Mouse (Mus musculus) heart, postnatal 0 days (tissue): ENCODE data around the gene Rnf144b. TPM values are rescaled to one million over a fixed set of nuclear protein-coding genes. Genes with fewer than 3 reads are reported as not detected.

Experiments used
- ATAC-seq: fragments of 200-750 bp; cut with Nextera tagmentation; 2 replicates; pipeline ENCODE4 v1.8.0; 2017; ENCODE audit warnings: low read depth, moderate number of reproducible peaks, moderate library complexity; ENCODE audit not compliant: insufficient read depth
- DNase-seq: peaks from one replicate; pipeline ENCODE4 v3.0.0-alpha.2; 2016; ENCODE audit warnings: low spot score
- H3K27ac ChIP-seq: fragments of 300-500 bp; sonication (generic); 2 replicates; pipeline ENCODE4 v1.5.1; 2014; ENCODE audit warnings: low read depth, mild to moderate bottlenecking
- H3K27me3 ChIP-seq: fragments of 300-500 bp; sonication (generic); 2 replicates; pipeline ENCODE4 v1.6.1; 2014; ENCODE audit warnings: low read length, mixed read lengths; ENCODE audit not compliant: control insufficient read depth, insufficient read depth
- H3K36me3 ChIP-seq: fragments of 300-500 bp; sonication (generic); replicated peaks from 2 replicates; pipeline ENCODE4 v1.6.1; 2014; ENCODE audit warnings: low read length, mixed read lengths; ENCODE audit not compliant: control insufficient read depth, insufficient read depth
- H3K4me1 ChIP-seq: fragments of 300-500 bp; sonication (generic); 2 replicates; pipeline ENCODE4 v1.6.1; 2014; ENCODE audit warnings: antibody characterized with exemption; ENCODE audit not compliant: control insufficient read depth, insufficient read depth
- H3K4me2 ChIP-seq: fragments of 300-500 bp; sonication (generic); 2 replicates; pipeline ENCODE4 v1.6.1; 2014; ENCODE audit warnings: low read depth, mild to moderate bottlenecking, low read length, moderate library complexity
- H3K4me3 ChIP-seq: fragments of 300-500 bp; sonication (generic); 2 replicates; pipeline ENCODE4 v1.5.1; 2014; ENCODE audit warnings: low read depth, low read length
- H3K9ac ChIP-seq: fragments of 300-500 bp; sonication (generic); replicated peaks from 2 replicates; pipeline ENCODE4 v1.6.1; 2014; ENCODE audit warnings: low read depth, low read length, mixed read lengths
- H3K9me3 ChIP-seq: fragments of 300-500 bp; sonication (generic); replicated peaks from 2 replicates; pipeline ENCODE4 v1.6.1; 2016; ENCODE audit warnings: low read length; ENCODE audit not compliant: control insufficient read depth
- CTCF ChIP-seq: IDR thresholded peaks from 2 replicates; pipeline ENCODE4 v1.5.1; 2016; ENCODE audit warnings: antibody characterized with exemption, control low read depth, low read depth
- EP300 ChIP-seq: IDR thresholded peaks from 2 replicates; pipeline ENCODE4 v1.6.1; 2016; ENCODE audit warnings: antibody characterized with exemption, low read depth
- WGBS: fragments of 180-500 bp; shearing (Covaris S2); extraction: QIAGEN DNeasy Blood & Tissue Kit; methylation state at CpG from one replicate; pipeline ENCODE4 v1.1.7; 2014; 5-methylcytosine and 5-hydroxymethylcytosine counted together
- polyA plus RNA-seq: library from polyadenylated mRNA; unstranded; fragments of >200 nt; fragmentation: Nextera tagmentation; extraction: Ambion mirVana; gene quantifications from 2 replicates; pipeline ENCODE4 v1.2.1, GENCODE M21; 2015
- total RNA-seq: library from RNA; depleted of rRNA; stranded (reverse); fragments of >200 nt; gene quantifications from 2 replicates; pipeline ENCODE4 v1.2.3, GENCODE M21; 2014; ENCODE audit warnings: low replicate concordance

Rnf144b gene
- total and polyA plus RNA-seq, 2 experiments from 2014 or later, result 2.1 to 6.3 TPM

GRCm38 (mm10) chr13:47200011-47200670 is 77.7 kb downstream of the Rnf144b start:
- Histone ChIP-seq H3K4me2 (no peak overlapping the region), H3K9ac (no peak overlapping the region), H3K27ac (no peak overlapping the region), H3K4me1 (peaks cover 20% of the 10 kb centered on the region), H3K27me3 (no peaks in the 10 kb centered on the region), H3K4me3 (no peak overlapping the region), H3K9me3 (no peaks in the 10 kb centered on the region), H3K36me3 (no peaks in the 10 kb centered on the region)
- peak; percentile 25; the same call in 1 of the 2 replicates for ATAC-seq
- DNase-seq, result no peak
- WGBS, result 47% methylated on average over 12 of the region's 12 CpGs
- TF ChIP-seq EP300 (no peak), CTCF (no peak)

DNA sequence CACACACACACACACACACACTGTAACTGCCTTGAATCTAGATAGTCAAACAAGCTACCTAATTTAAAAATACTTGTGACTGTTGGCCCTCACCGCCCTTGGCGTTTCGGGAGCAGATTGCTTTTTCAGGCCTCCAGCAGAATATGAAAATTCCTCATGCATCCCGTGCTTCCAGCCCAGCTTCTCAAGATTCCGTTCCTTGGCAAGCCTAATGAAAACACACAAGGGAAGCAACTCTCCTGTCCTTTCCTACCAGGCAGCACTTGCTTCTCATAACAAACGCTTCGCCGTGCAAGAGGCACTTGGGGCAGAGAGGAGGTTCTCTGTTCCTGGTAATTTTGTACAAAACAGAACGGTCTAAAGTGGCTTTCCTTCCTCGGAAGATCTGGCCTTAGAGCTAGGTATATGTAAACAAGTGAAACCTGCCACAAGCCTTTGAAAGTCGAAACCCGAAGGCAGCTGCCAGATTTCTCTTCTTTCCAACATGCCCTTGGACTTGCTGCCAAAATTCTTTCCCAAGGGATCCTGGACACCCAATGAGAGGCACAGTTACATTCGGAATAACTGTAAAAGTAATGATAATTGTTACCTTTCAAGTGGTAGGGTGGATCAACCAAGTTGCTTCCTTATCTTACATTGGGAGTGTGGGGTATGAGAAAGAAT is 79.6 kb downstream of the Rnf144b start:
- Histone ChIP-seq H3K27me3 (no peaks in the 10 kb centered on the region), H3K9ac (peak overlapping the region; percentile 42; the same call in 1 of the 2 replicates), H3K9me3 (no peaks in the 10 kb centered on the region), H3K4me1 (peaks cover 20% of the 10 kb centered on the region), H3K4me3 (no peak overlapping the region), H3K36me3 (peaks cover 3% of the 10 kb centered on the region; the same call in 1 of the 2 replicates), H3K27ac (peak overlapping the region; percentile 70), H3K4me2 (peak overlapping the region; percentile 26)
- WGBS, result 37% methylated on average over 13 of the region's 13 CpGs
- peak; percentile 69 for DNase-seq
- TF ChIP-seq CTCF, result no peak
- TF ChIP-seq EP300, result no peak
- peak; percentile 77 for ATAC-seq

DNA sequence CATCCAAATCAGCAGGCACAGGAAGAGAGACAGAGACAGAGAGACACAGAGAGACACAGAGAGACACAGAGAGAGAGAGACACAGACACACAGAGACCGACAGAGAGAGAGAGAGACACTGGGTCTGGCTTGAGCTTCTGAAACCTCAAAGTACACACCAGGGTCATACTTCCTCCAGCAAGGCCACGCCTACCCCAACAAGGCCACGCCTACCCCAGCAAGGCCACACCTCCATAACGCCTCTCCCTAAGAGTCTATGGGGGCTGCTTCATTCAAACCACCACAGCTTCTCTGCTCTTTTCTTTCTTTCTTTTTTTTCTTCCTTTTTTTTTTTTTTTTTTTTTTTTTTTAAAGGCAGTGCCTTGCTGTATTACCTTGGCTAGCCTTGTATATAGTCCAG is 88.0 kb downstream of the Rnf144b start:
- H3K4me2 ChIP-seq, result no peak overlapping the region
- H3K9me3 ChIP-seq, result no peaks in the 10 kb centered on the region
- ATAC-seq, result no peak
- H3K9ac ChIP-seq, result no peak overlapping the region
- TF ChIP-seq CTCF (no peak), EP300 (no peak)
- no peak overlapping the region for H3K27ac ChIP-seq
- no peak for DNase-seq
- no peaks in the 10 kb centered on the region for H3K27me3 ChIP-seq
- H3K4me3 ChIP-seq, result no peak overlapping the region
- 68% methylated on average over 4 of the region's 4 CpGs for WGBS
- H3K4me1 ChIP-seq, result peaks cover 9% of the 10 kb centered on the region; the same call in 1 of the 2 replicates
- H3K36me3 ChIP-seq, result peaks cover 14% of the 10 kb centered on the region; the same call in 1 of the 2 replicates

DNA sequence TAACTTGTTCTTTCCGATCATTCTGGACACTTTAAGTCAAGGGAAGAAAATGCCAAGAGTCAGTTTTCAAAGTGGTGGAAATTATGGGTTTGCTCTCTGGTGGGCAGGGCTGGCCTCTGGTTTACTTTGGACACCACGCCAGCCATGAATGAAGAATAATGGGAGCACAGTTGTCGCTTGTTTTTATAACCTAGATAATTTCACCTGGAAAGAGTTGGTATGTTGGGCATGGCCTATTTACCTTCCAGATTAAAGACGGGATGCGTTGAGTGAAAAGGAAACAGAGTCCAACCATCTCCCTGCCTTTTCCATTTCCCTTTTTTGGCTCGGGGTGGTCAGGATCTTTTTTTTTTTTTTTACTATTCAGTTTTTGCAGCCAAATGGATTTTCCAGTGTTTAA is 88.5 kb downstream of the Rnf144b start:
- DNase-seq, result no peak
- H3K27ac ChIP-seq, result no peak overlapping the region
- no peaks in the 10 kb centered on the region for H3K27me3 ChIP-seq
- TF ChIP-seq EP300, result no peak
- TF ChIP-seq CTCF, result no peak
- peaks cover 11% of the 10 kb centered on the region for H3K4me1 ChIP-seq
- no peak overlapping the region for H3K9ac ChIP-seq
- 71% methylated on average over 6 of the region's 6 CpGs for WGBS
- H3K4me2 ChIP-seq, result no peak overlapping the region
- H3K36me3 ChIP-seq, result peaks cover 14% of the 10 kb centered on the region; the same call in 1 of the 2 replicates
- H3K4me3 ChIP-seq, result no peak overlapping the region
- ATAC-seq, result no peak
- no peaks in the 10 kb centered on the region for H3K9me3 ChIP-seq

DNA sequence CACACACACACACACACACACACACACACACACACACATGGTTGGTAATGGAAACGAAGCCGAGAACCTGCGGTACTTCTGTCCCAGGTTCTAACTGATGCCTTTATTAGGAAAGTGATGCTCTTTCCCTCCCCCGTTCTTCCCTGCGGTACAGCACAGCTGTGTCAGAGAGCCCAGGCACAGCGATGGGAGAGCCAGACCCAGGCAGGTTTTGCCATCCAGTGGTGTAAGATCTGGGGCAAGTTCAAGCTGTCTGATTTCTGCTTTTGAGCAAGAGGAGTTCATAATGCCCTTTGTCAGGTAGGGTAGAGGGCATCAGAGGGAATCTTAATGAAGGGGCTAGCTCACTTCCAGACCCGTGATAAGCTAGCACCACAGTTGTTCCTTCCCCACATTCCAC is 89.1 kb downstream of the Rnf144b start:
- Histone ChIP-seq H3K9ac (no peak overlapping the region), H3K27me3 (no peaks in the 10 kb centered on the region), H3K9me3 (no peaks in the 10 kb centered on the region), H3K27ac (no peak overlapping the region), H3K4me3 (no peak overlapping the region), H3K36me3 (peaks cover 14% of the 10 kb centered on the region; the same call in 1 of the 2 replicates), H3K4me2 (no peak overlapping the region), H3K4me1 (peaks cover 16% of the 10 kb centered on the region)
- ATAC-seq (no peak), DNase-seq (no peak)
- TF ChIP-seq CTCF (no peak), EP300 (no peak)
- 58% methylated on average over 7 of the region's 7 CpGs for WGBS
